Mouse (Mus musculus): Measurements from ENCODE around the gene Xylt2. TPM values are rescaled to one million over a fixed set of nuclear protein-coding genes. Genes with fewer than 3 reads are reported as not detected.

Gene Xylt2
- polyA plus RNA-seq (2012; ENCODE audit: low replicate concordance) = 27.7 and 40.0 TPM in 2 replicates

DNA sequence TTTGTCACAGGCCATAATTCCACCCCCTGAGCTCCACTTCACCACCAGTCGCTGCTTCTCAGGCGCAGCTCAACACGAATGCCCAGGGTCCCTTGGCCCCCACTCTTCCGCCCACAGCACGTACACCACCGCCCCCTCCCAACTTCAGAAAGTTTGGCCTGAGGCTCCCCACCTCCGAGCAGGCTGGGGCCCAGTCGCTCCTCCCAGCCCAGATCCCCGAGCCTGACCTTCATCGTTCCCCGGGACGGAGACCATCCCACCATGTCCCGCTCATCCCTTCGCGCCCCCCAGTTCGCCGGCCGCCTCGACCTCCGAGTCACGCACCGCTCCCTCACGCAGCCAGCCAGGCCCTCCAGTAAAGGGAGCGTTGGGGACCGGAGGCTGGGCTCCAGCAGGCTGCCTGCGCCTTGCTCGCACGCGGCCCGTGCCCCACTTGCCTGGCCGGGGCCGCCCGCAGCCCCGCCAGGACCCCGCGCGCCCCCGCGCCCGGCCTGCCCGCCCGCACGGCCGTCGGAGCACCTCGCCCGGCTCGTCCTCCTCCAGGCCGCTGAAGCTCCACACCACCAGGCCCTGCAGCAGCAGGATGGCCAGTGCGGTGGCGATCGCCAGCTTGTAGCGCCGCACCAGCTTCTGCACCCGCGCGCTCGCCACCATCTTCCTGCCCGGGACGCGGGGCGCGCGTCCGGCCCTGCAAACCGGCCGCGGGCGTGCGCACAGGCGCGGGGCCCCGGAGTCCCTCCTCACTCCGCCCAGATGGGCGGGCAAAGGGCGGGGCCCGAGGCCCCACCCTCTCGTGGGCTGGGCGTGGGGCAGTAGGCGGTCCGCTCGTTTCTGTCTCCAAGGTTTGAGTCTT, at the start of gene Xylt2:
TSS of gene Xylt2 (minus strand) at position 762 of the 853 bp plus-strand sequence.

DNA sequence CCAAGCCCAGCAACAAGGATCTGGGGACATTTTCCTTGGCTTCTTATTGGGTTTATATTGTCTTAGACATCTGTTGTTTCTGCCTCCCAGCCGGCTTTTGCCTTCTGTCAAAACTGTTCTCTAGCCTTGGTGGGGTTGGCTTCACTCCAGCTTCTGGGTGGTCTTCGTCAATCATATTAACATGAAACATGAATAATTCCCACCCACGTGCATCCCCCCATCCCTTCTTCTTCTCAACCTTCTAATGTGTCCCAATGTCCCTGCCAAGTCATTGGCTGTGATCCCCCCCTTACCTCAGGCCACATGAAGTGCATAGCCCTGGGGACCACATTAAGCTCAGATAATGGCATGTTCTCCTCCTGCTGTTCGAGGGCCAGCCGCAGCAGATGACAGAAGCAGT, 27.2 kb upstream of the Xylt2 start, which contains the start of gene Gm11541:
TSS of gene Gm11541 (minus strand) at position 28 of the 400 bp plus-strand sequence.

DNA sequence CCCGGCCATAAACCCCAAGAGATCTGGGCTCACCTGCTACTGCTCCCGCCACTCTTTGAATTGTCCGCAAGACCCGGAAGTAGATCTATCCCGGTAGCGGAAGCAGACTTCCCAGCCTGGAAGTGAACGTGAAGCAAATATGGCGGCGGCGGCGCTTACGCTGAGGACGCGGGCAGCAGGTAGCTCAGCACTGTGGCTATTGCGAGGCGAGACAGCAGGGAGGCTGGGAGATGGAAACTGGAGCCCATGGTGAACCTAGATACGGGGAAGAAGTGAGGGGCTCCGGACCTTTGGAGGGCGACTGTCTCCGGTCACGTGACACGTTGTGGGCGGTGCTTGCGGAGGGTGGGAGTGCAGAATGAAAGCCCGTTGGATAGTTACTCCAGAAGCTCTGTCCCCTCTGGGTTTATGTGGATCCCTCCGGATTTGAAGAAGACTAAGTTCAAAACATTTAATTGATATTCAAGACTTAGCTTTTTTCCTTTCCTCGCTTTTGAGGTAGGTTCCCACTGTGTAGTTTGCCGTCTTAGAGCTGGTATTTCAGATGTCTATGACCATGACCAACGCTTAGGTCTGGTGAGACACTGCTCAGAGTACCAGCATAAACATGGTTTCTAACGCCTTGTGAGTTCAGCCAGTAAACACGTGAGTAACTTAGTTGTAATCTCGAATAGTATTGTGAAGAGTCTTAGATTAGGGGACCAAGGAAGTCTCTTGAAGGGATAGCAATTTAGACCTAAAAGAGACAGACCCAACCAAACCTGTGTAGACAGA, 23.5 kb downstream of the Xylt2 start, which contains the start of the genes Mrpl27 and Eme1:
TSS of gene Mrpl27 (plus strand) at position 105 of the 774 bp plus-strand sequence.
TSS of gene Eme1 (minus strand) at position 302 of the 774 bp plus-strand sequence.

DNA sequence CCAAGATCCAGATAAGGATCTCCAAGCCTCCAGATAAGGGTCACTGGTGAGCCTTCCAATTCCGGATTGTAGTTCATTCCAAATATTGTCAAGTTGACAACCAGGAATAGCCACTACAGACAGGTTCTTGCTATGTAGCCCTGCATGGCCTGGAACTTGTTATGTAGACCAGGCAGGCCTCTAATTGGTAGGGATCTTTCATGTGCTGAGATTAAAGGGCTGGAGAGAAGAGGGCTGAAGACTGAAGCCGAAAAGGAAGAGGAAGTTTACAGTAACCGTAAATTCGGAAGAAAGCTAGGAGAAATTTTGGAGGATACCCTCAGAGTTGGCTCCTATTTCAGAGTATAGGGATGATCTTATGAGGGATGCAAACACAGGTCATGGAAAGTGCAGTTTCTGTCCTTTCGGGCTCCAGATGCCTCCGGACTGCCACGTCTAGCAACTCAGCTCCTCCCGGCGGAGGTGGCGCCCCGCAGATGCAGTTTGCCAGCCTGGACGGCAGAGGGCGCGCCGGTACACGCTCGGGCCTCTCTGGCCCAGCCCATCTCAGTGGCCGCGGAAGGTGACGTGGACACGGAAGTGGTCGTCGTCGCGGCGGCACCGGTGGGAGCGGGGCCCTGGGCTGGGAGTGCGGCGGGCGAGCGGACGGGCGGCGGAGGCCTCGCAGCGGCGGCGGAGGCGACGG, 48.0 kb downstream of the Xylt2 start, which contains the start of gene Lrrc59:
TSS of gene Lrrc59 (plus strand) at position 569 of the 685 bp plus-strand sequence.

Other genes starting within 250 kb of the Xylt2 start
- 1.0 and 26.3 TPM in 2 replicates for gene Cacna1g, start 203.3 kb downstream of the Xylt2 start, polyA plus RNA-seq (2012; ENCODE audit: low replicate concordance)
- gene Spata20, start 191.3 kb downstream of the Xylt2 start, polyA plus RNA-seq (2012; ENCODE audit: low replicate concordance) = not detected in 2 replicates
- gene Epn3, start 177.5 kb downstream of the Xylt2 start, polyA plus RNA-seq (2012; ENCODE audit: low replicate concordance) = not detected in 2 replicates
- 0.10 and 0.17 TPM in 2 replicates for gene Mycbpap, start 155.8 kb downstream of the Xylt2 start, polyA plus RNA-seq (2012; ENCODE audit: low replicate concordance)
- 1.5 and 1.6 TPM in 2 replicates for gene Rsad1, start 128.3 kb downstream of the Xylt2 start, polyA plus RNA-seq (2012; ENCODE audit: low replicate concordance)
- 0.31 and 0.75 TPM in 2 replicates for gene Chad, start 112.5 kb downstream of the Xylt2 start, polyA plus RNA-seq (2012; ENCODE audit: low replicate concordance)
- gene Acsf2, start 75.6 kb downstream of the Xylt2 start, polyA plus RNA-seq (2012; ENCODE audit: low replicate concordance) = 137 and 196 TPM in 2 replicates
- 38.7 and 80.5 TPM in 2 replicates for gene Lrrc59, start 47.7 kb downstream of the Xylt2 start, polyA plus RNA-seq (2012; ENCODE audit: low replicate concordance)
- gene Mrpl27, start 23.7 kb downstream of the Xylt2 start, polyA plus RNA-seq (2012; ENCODE audit: low replicate concordance) = 11.0 and 35.8 TPM in 2 replicates
- gene Eme1, start 23.6 kb downstream of the Xylt2 start, polyA plus RNA-seq (2012; ENCODE audit: low replicate concordance) = 1.1 and 4.2 TPM in 2 replicates
- gene Gm11541, start 27.0 kb upstream of the Xylt2 start, polyA plus RNA-seq (2012; ENCODE audit: low replicate concordance) = not detected in 2 replicates
- not detected in 2 replicates for gene Cdc34b, start 64.3 kb upstream of the Xylt2 start, polyA plus RNA-seq (2012; ENCODE audit: low replicate concordance)
- gene Tmem92, start 105.2 kb upstream of the Xylt2 start, polyA plus RNA-seq (2012; ENCODE audit: low replicate concordance) = not detected in 2 replicates